ENCODE assay signal across 24 mouse cellular contexts in genomic region chr9:111126735-111127134, GRCm38 (mm10). TPM values are rescaled to one million over a fixed set of nuclear protein-coding genes. Genes with fewer than 3 reads are reported as not detected.
A peak's percentile ranks its signal among the peaks of the same experiment; 100 is the strongest.
DNase-seq lines count a peak whose midpoint lies in the region; ATAC-seq and TF ChIP-seq lines count a peak whose summit lies in the region.
"Had no signal": no experiment of that assay in that cellular context is flagged by ENCODE, and none has a peak within 500 bp of the region (broad histone marks: within the 10 kb centered on the region; RNA-seq: fewer than 3 reads in every experiment).

No protein-coding gene starts in this region.

- H3K4me1 ChIP-seq in MEL (ENCODE audit: control insufficient read depth in 1 of 2, insufficient read depth in 2 of 2, low read length in 2 of 2): peaks cover 3 to 10% of the 10 kb centered on the region in 2 experiments
- H3K4me1 ChIP-seq in liver, embryonic 11.5 days (replicated peaks; ENCODE audit: control insufficient read depth, insufficient read depth, low read length): peaks cover 12% of the 10 kb centered on the region
- H3K4me1 ChIP-seq in liver, postnatal 0 days (ENCODE audit: insufficient read depth): peaks cover 16% of the 10 kb centered on the region
- H3K4me1 ChIP-seq: forebrain, embryonic 12.5 days; hindbrain, embryonic 15.5 days had no signal

- peak; percentile 95 for ATAC-seq in liver, embryonic 11.5 days (replicated peaks; ENCODE audit: low FRiP score)
- 0 out of 2 replicates have a peak, but pooled peaks have one; percentile 40 for ATAC-seq in liver, postnatal 0 days
- no peak for ATAC-seq in granulocyte monocyte progenitor cell, adult 5-6 weeks (replicated peaks; ENCODE audit: poor library complexity, severe bottlenecking)
- ATAC-seq: intestine, embryonic 15.5 days had no signal

- TF ChIP-seq CTCF in MEL (IDR thresholded peaks at IDR 0.05 in 2 of 3, conservative IDR thresholded peaks at IDR 0.05 in 1 of 3; ENCODE audit: control insufficient read depth in 1 of 3, insufficient read depth in 1 of 3, low read depth in 2 of 3, low read length in 3 of 3, poor library complexity in 1 of 3, severe bottlenecking in 1 of 3): no peak
- TF ChIP-seq CTCF in liver, postnatal 0 days (IDR thresholded peaks at IDR 0.05; ENCODE audit: low read depth): no peak

- no peak for TF ChIP-seq POLR2A in MEL (IDR thresholded peaks at IDR 0.05; ENCODE audit: control insufficient read depth in 1 of 2, insufficient read depth in 1 of 2, low read depth in 1 of 2, low read length in 2 of 2, poor library complexity in 1 of 2)

- WGBS in liver, embryonic 11.5 days: 66% methylated on average over 4 of the region's 4 CpGs
- WGBS in liver, postnatal 0 days (ENCODE audit: insufficient replicate concordance): 60% methylated on average over 4 of the region's 4 CpGs

- H3K79me2 ChIP-seq in MEL (ENCODE audit: control insufficient read depth, insufficient read depth, low read length, poor library complexity): peaks cover 8% of the 10 kb centered on the region; the same call in 1 of the 2 replicates

- H3K9ac ChIP-seq in MEL (ENCODE audit: control insufficient read depth, low read depth, low read length, poor library complexity, severe bottlenecking): no peak overlapping the region
- H3K9ac ChIP-seq in liver, embryonic 11.5 days (ENCODE audit: low read depth, low read length): no peak overlapping the region
- H3K9ac ChIP-seq in liver, postnatal 0 days (replicated peaks): no peak overlapping the region
- H3K9ac ChIP-seq: embryonic facial prominence, embryonic 12.5 days; forebrain, embryonic 12.5 days; heart, embryonic 12.5 days; hindbrain, embryonic 15.5 days; intestine, embryonic 15.5 days; neural tube, embryonic 15.5 days had no signal

- peaks cover 1 to 13% of the 10 kb centered on the region in 2 experiments; a peak in 3 of 4 replicates for H3K36me3 ChIP-seq in MEL (ENCODE audit: control insufficient read depth in 1 of 2, insufficient read depth in 2 of 2, low read length in 2 of 2)
- H3K36me3 ChIP-seq in liver, embryonic 11.5 days (ENCODE audit: control insufficient read depth, insufficient read depth, low read length): no peaks in the 10 kb centered on the region
- H3K36me3 ChIP-seq in liver, postnatal 0 days (replicated peaks; ENCODE audit: insufficient read depth, low read length): 0 out of 2 replicates have a peak, but pooled peaks cover 2% of the 10 kb centered on the region
- H3K36me3 ChIP-seq: embryonic facial prominence, embryonic 12.5 days; forebrain, embryonic 12.5 days; hindbrain, embryonic 15.5 days; intestine, embryonic 15.5 days; neural tube, embryonic 15.5 days had no signal

- no peak overlapping the region for H3K4me3 ChIP-seq in MEL (ENCODE audit: control insufficient read depth in 1 of 2, insufficient read depth in 1 of 2, low read depth in 2 of 2, low read length in 2 of 2)
- no peak overlapping the region for H3K4me3 ChIP-seq in liver, embryonic 11.5 days (ENCODE audit: low read depth, low read length)
- no peak overlapping the region for H3K4me3 ChIP-seq in liver, postnatal 0 days (ENCODE audit: low read depth, low read length)
- H3K4me3 ChIP-seq: embryonic facial prominence, embryonic 12.5 days; erythroblast, embryonic 14.5 days; forebrain, embryonic 12.5 days; heart, embryonic 12.5 days; hindbrain, embryonic 15.5 days; intestine, embryonic 15.5 days; limb, embryonic 10.5 days; neural tube, embryonic 15.5 days had no signal

- DNase-seq in heart, adult 11 months: peak; percentile 30
- DNase-seq in heart, postnatal 36 days: no peak
- DNase-seq in MEL (ENCODE audit: low read depth, low spot score): peak; percentile 61
- DNase-seq in liver, embryonic 11.5 days (ENCODE audit: low spot score): no peak
- no peak for DNase-seq in liver, postnatal 0 days
- no peak for DNase-seq in adrenal gland, postnatal 14 days
- DNase-seq: cerebellum, adult 18-20 months; cerebellum, postnatal 25 days; heart, postnatal 4 days; kidney, adult 9 months; kidney, postnatal 14 days; lung, postnatal 10 days; thymus, adult 2 months; thymus, postnatal 4 days had no signal

- TF ChIP-seq RAD21 in MEL (IDR thresholded peaks at IDR 0.05; ENCODE audit: low read depth, low read length): no peak

- no peak overlapping the region for H3K27ac ChIP-seq in MEL (ENCODE audit: control insufficient read depth, low read depth, low read length)
- peak overlapping the region; percentile 25; the same call in 1 of the 2 replicates for H3K27ac ChIP-seq in liver, embryonic 11.5 days (ENCODE audit: low read depth, low read length)
- no peak overlapping the region for H3K27ac ChIP-seq in liver, postnatal 0 days (ENCODE audit: low read depth)
- H3K27ac ChIP-seq: embryonic facial prominence, embryonic 12.5 days; forebrain, embryonic 12.5 days; hindbrain, embryonic 15.5 days; intestine, embryonic 15.5 days; limb, embryonic 10.5 days; neural tube, embryonic 15.5 days had no signal

- intact Hi-C loops in heart, postnatal 36 days (cut with DNase I): no loop called here

- no peaks in the 10 kb centered on the region for H3K9me3 ChIP-seq in MEL (replicated peaks; ENCODE audit: insufficient read depth, low read length)
- H3K9me3 ChIP-seq in liver, embryonic 11.5 days (ENCODE audit: control insufficient read depth, low read length): no peaks in the 10 kb centered on the region
- no peaks in the 10 kb centered on the region for H3K9me3 ChIP-seq in liver, postnatal 0 days (ENCODE audit: low read length)
- H3K9me3 ChIP-seq: embryonic facial prominence, embryonic 12.5 days; forebrain, embryonic 12.5 days; heart, embryonic 12.5 days; hindbrain, embryonic 15.5 days; intestine, embryonic 15.5 days; limb, embryonic 10.5 days; neural tube, embryonic 15.5 days had no signal

- H3K4me2 ChIP-seq in liver, embryonic 11.5 days: peak overlapping the region; percentile 14; the same call in 1 of the 2 replicates
- no peak overlapping the region for H3K4me2 ChIP-seq in liver, postnatal 0 days (ENCODE audit: low read depth, low read length)
- H3K4me2 ChIP-seq: embryonic facial prominence, embryonic 12.5 days; forebrain, embryonic 12.5 days; heart, embryonic 12.5 days; hindbrain, embryonic 15.5 days; intestine, embryonic 15.5 days; midbrain, embryonic 11.5 days; neural tube, embryonic 15.5 days had no signal

- no peaks in the 10 kb centered on the region for H3K27me3 ChIP-seq in MEL (ENCODE audit: control insufficient read depth in 1 of 2, insufficient read depth in 2 of 2, low read length in 2 of 2)
- no peaks in the 10 kb centered on the region for H3K27me3 ChIP-seq in liver, embryonic 11.5 days (replicated peaks; ENCODE audit: control insufficient read depth, insufficient read depth, low read length)
- no peaks in the 10 kb centered on the region for H3K27me3 ChIP-seq in liver, postnatal 0 days (ENCODE audit: insufficient read depth, low read length)
- H3K27me3 ChIP-seq: embryonic facial prominence, embryonic 12.5 days; forebrain, embryonic 12.5 days; heart, embryonic 12.5 days; hindbrain, embryonic 15.5 days; intestine, embryonic 15.5 days; neural tube, embryonic 15.5 days had no signal

- peak in 1 of 2 experiments; percentile 35; a peak in 2 of 4 replicates for TF ChIP-seq EP300 in MEL (IDR thresholded peaks at IDR 0.05; ENCODE audit: low read depth in 1 of 2, low read length in 2 of 2)
- TF ChIP-seq EP300 in liver, postnatal 0 days (IDR thresholded peaks at IDR 0.05; ENCODE audit: low read depth): no peak

TF ChIP-seq in MEL, 35 proteins besides CTCF, POLR2A, EP300 and RAD21:
- TF ChIP-seq POLR2AphosphoS2 (IDR thresholded peaks at IDR 0.05; ENCODE audit: low read length) (no peak), TCF12 (IDR thresholded peaks at IDR 0.05; ENCODE audit: low read depth, low read length) (peak; percentile 19; the same call in 1 of the 2 replicates), UBTF (IDR thresholded peaks at IDR 0.05; ENCODE audit: borderline replicate concordance, insufficient read depth, low read depth, low read length) (no peak), TAL1 (IDR thresholded peaks at IDR 0.05; ENCODE audit: low read length) (no peak), MAX (IDR thresholded peaks at IDR 0.05; ENCODE audit: low read length) (no peak), ZKSCAN1 (IDR thresholded peaks at IDR 0.05; ENCODE audit: low read depth, low read length) (no peak), CHD2 (IDR thresholded peaks at IDR 0.05; ENCODE audit: low read length) (no peak), SIN3A (IDR thresholded peaks at IDR 0.05; ENCODE audit: low read length) (no peak), ZMIZ1 (IDR thresholded peaks at IDR 0.05; ENCODE audit: low read depth, low read length) (no peak)

RNA-seq across cellular contexts. Expression of gene Lrrfip2, which starts 9.3 kb away (rescaled TPM):
- 10 to 100 TPM; 93.5 to 97.6 TPM for total RNA-seq in heart, postnatal 36 days (2021)
- 26.0 and 28.4 TPM in 2 replicates for total RNA-seq in MEL (2012; rRNA removed)
- polyA plus RNA-seq in MEL (2012; ENCODE audit: insufficient read depth in 1 of 2, insufficient read length in 2 of 2, low read depth in 1 of 2, low replicate concordance in 2 of 2, missing spikeins in 1 of 2): 10 to 100 TPM in 1 of 2 experiments, not detected in 1; 42.7 TPM
- polyA plus RNA-seq in liver, embryonic 11.5 days (2014; fragmentation: Nextera tagmentation; extraction: Ambion mirVana): 40.0 and 40.3 TPM in 2 replicates
- polyA plus RNA-seq in liver, postnatal 0 days (2015; fragmentation: Nextera tagmentation; extraction: Ambion mirVana): 18.4 and 18.5 TPM in 2 replicates
- total RNA-seq in adrenal gland, postnatal 14 days (2021): 48.5 and 54.5 TPM in 2 replicates
- total RNA-seq in granulocyte monocyte progenitor cell, adult 5-6 weeks (2014; fragmentation: Nextera tagmentation): 34.0 and 37.9 TPM in 2 replicates
- 75.1 and 86.0 TPM in 2 replicates for total RNA-seq in granulocyte monocyte progenitor cell, adult 5-6 weeks (2017)

Comparison
In these comparisons a context has a peak if more than half of its experiments do, and no peak if none do; other contexts are left out.
1. DNase-seq: peak in heart, adult 11 months (single experiment) and MEL (single experiment); none in heart, postnatal 36 days (0 of 2), liver, embryonic 11.5 days (single experiment), liver, postnatal 0 days (single experiment) and adrenal gland, postnatal 14 days (single experiment).